Mouse (Mus musculus) G1E-ER4 (cell line): ENCODE measurements around the gene Acsm1. TPM values are rescaled to one million over a fixed set of nuclear protein-coding genes. Genes with fewer than 3 reads are reported as not detected.

Experiments
- GATA1 ChIP-seq: IDR thresholded peaks from one replicate; pipeline ENCODE4 v1.8.0; 2012; ENCODE audit warnings: low read length, inconsistent platforms
- polyA plus RNA-seq: library from polyadenylated mRNA; stranded (reverse); fragments of >175 nt; gene quantifications from 2 replicates; pipeline ENCODE4 v1.2.3, GENCODE M21; 2012

Gene Acsm1
- polyA plus RNA-seq, 1 experiment = not detected

GRCm38 (mm10) chr7:119620157-119620556 is 13.3 kb downstream of the Acsm1 start:
- TF ChIP-seq GATA1 = no peak

DNA sequence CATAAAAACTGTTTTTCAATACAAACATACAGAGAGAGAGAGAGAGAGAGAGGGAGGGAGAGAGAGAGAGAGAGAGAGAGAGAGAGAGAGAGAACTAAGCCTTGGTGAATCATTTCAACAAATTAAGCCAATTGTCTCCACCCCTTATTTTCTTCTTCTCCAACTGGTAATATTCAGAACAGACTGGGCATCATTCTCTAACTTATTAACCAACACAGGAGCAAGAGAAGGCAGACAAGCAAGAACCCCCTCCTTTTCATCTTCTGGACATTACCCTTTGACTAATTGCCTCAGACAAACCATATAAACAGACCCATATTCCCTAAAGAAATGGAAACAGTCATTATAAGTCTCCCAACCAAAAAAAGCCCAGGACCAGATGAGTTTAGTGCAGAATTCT is 31.9 kb downstream of the Acsm1 start:
- TF ChIP-seq GATA1 = no peak

DNA sequence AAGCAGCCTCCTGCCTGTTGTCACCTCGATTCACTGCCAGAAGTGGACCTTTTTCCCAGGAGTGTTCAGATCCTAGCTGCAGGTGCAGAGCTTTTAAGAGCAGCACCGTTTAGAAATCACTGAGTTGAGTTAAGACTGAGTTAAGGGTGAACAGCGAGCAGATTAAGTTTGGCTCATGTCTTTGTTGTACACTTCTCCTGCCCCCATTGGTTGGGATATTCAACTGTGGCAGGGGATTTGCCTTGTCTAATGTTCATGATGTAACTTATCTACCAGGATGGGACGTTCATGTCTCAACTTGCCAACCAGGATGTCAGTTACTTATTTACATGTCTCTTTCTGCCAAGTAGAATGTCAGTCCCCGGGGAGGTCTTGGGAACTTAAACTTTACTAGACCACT is 35.5 kb downstream of the Acsm1 start:
- no peak for TF ChIP-seq GATA1

DNA sequence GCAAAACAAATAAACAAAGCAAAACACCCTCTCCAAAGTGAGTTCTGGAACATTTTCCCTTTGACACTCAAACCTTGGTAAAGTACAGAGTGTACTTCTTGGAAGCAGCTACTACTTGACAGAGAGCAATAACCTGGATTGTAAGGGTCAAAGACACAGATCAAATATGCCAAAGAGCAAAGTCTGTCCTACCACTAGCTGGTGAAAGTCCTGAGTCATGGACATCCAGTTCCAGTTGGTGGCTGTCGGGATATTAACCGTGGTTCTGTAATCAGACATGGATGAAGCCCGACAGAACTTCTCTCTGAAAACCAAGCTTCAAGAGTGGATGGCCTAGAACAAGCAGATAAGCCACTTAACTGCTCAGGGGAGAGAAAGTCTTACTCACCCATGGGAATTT is 61.1 kb downstream of the Acsm1 start:
- TF ChIP-seq GATA1 = no peak

DNA sequence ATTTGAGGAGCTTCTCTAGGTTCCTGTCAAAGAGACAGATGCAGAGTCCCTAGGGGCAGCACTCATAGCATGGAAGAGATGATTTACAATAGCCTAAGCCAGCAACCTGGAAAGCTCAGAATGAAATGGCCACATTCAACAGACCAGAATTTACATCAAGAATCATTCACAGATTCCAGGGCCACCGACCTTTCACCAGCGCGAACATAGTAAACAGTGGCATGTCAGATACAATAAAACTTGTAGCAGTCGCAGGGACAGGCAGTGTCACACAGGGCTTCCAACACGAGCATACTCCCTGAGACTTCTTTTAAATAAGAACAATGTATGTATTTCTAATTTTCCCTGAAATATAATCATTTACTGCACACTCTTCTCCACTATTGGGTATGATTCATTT is 63.6 kb downstream of the Acsm1 start:
- no peak for TF ChIP-seq GATA1

- no peak for TF ChIP-seq GATA1
These were observed 64.1 kb downstream of the Acsm1 start for GRCm38 (mm10) chr7:119670925-119671324.

GRCm38 (mm10) chr7:119673465-119673864 is 66.6 kb downstream of the Acsm1 start:
- no peak for TF ChIP-seq GATA1

DNA sequence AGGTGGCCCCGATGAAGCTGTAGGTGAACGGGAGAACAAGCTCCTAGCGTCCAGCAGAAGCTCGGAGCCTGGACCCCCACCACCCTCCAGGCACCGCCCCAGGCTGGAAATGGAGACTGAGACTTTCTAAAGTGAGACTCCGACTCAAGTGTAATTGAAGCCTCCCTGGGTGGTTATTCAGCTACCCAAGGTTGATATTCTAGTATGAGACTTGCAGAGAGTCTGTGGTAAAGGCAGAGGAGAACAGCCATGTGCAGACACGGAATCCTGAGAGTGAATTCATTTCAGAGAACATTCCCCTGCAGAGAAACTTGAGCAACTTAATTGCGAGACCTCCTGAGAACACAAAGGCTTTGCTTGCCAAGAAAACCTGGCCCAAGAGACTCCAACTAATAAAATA is 73.3 kb downstream of the Acsm1 start:
- no peak for TF ChIP-seq GATA1

- no peak for TF ChIP-seq GATA1
These were observed 75.9 kb downstream of the Acsm1 start for GRCm38 (mm10) chr7:119682699-119683098.

DNA sequence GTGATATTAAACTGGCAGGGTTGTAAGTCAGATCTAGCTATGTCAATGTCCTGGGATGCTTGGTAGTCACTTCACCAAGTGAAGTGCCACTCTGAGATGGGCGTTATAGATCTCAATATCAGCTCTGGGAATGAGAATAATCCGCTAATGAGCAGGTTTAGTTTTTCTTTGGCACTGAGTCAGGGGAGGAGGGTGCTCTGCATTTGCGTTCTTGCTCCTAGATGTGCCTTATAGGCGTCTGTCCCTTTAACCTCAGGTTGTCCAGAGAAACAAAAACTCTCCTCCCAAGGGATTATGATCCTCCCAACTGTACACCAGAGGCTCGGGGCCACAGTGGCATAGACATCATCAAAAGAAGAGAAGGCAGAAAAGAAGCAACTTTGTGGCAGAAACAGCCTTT is 82.9 kb downstream of the Acsm1 start, which contains the start of gene Acsm4:
Acsm4 (plus strand) TSS at position 301 of the 400 bp plus-strand sequence.
- no peak for TF ChIP-seq GATA1

GRCm38 (mm10) chr7:119692302-119692701 is 85.5 kb downstream of the Acsm1 start:
- no peak for TF ChIP-seq GATA1

GRCm38 (mm10) chr7:119694926-119695325 is 88.1 kb downstream of the Acsm1 start:
- no peak for TF ChIP-seq GATA1

Other genes starting within 250 kb of the Acsm1 start
- gene Gp2, start 147.7 kb upstream of the Acsm1 start, polyA plus RNA-seq = not detected in 2 replicates
- not detected in 2 replicates for gene Umod, start 127.7 kb upstream of the Acsm1 start, polyA plus RNA-seq
- 0.05 TPM in 1 of 2 replicates, not detected in the other for gene Acsm5, start 87.6 kb upstream of the Acsm1 start, polyA plus RNA-seq
- not detected in 2 replicates for gene Pdilt, start 83.5 kb upstream of the Acsm1 start, polyA plus RNA-seq
- not detected in 2 replicates for gene Acsm2, start 52.7 kb upstream of the Acsm1 start, polyA plus RNA-seq
- gene Acsm4, start 83.0 kb downstream of the Acsm1 start, polyA plus RNA-seq = not detected in 2 replicates
- 72.7 and 84.7 TPM in 2 replicates for gene Thumpd1, start 113.8 kb downstream of the Acsm1 start, polyA plus RNA-seq
- not detected in 2 replicates for gene Acsm3, start 153.9 kb downstream of the Acsm1 start, polyA plus RNA-seq
- gene Rexo5, start 187.0 kb downstream of the Acsm1 start, polyA plus RNA-seq = 3.0 and 3.9 TPM in 2 replicates
- 0.95 and 1.1 TPM in 2 replicates for gene Eri2, start 187.0 kb downstream of the Acsm1 start, polyA plus RNA-seq